Mouse (Mus musculus) left cerebral cortex, adult 11 months (tissue): ENCODE data around the gene Ldhb.
"Not testable (repeated sequence)": the region's sequence is repeated elsewhere in the genome, so short reads cannot be mapped to it uniquely, and the experiment has no call there.

Experiments
- DNase-seq: peaks from one replicate; pipeline ENCODE4 v3.0.0; 2022; ENCODE audit warnings: low spot score

Gene Ldhb

DNA sequence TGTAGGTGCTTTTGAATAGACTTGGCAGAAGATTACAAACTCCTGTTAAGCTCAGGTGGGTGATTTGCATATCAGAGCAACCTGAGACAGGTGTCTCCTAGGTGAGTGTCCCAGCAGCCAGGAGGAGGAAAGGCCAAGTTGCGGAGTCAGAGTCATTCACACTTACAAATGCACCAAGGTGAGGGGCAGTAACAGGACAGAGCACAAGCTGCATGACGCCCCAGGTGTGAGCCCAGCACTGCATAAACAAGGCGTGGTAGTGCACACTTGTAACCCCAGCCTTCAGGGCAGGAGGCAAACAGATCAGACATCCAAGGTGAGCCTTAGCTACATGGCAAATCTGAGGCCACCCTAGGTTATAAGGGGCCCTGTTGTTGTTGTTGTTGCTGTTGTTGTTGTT is 5.1 kb upstream of the Ldhb start:
- DNase-seq: no peak

- no peak for DNase-seq
These were observed 3.9 kb upstream of the Ldhb start for GRCm38 (mm10) chr6:142511516-142512135.

- no peak for DNase-seq
These were observed 906 bp upstream of the Ldhb start for GRCm38 (mm10) chr6:142508663-142509062.

DNA sequence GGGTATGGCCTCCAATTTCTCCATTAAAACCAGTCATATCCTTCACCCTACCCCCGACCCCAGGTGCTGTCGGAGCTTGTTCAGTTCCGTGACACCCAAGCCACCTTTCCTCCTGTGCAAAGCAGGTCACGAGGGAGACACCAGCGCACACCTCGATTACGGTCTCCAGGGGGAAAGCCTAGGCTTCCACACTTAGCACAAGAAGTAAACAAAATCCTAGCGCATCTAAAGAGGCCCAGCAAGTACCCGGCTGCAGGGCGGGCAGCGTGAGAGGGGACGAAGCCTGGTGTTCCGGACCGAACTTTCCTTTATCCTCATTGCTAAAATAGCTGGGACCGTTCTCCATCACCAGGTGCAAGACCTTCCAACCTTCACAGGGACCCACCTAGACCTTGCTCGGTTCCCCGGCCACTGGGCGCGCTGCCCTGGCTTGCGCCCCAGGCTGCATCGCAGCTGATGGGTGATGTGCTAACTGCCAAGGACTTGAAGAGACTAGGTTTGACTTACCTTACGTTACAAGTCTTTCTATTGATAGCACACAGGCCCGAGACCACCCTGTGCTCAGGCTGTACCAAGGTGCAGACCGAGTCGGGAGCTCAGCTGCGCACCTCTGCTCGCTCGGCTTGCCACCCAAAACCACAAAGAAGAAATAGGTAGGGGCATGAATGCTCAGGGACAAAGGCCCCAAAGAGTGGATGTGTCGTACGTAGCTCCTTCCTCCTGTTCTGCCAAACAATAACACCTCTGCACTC is 548 bp downstream of the Ldhb start:
- DNase-seq: no peak

DNA sequence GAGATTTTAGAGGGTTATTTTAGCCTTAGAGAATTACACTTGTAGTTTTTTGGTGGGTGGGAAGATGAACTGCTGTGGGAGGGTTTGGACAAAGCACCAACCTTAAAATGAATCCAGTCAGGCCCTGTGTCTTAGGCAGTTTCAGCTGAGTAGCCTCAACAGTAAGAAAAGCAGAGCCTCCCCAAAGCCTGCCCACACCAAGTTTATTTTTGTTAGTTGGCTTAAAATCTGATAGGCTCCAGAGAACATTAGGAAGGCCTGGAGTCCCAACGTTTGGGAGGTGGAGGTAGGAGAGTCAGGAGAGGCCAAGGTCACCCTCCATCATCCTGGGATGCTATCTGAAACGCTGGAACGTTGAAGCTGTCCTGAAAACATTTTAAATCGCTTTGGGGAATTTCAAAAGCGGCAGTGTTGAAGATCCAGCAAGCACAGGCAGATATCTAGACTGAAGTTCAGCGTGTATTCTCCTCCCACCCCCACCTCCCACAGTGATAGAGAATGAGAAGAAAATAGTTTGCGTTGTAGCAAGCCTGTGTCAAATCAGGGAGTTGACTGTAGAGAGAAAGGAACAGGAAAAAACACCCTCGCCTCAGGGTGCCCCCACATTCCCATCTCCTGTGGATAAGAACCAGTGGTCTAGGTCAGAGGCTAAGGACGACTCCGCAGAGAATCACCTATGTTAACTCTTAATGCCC is 1.3 kb downstream of the Ldhb start:
- DNase-seq: no peak

GRCm38 (mm10) chr6:142503601-142504000 is 4.2 kb downstream of the Ldhb start:
- no peak for DNase-seq

DNA sequence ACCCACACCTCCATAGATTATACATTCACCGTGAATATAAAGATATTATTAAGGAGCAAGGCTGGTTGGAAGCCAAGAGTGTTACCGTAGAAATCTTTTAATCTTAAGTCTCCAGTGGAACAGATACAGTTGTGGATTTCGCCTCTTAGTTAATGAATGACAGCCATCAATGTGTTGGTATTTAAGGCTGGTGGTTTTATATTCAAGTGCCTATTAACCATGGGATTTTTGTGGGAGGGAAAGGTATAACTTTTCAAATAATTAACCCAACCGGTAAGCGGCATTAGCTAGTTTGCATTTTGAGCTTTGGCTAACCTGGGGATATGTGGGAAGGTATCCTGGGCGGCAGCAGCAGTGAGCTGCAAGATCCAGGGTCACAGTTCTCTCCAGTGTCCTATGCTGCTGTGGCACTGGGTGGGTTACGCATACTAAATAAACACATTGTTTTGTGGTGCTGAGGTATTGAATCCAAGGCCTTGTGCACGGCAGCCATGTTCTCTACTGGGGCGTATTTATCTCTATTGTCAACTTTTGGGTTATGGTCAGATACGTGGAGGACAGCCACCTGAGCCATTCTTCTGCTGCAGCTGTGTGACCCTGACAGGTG is 5.1 kb downstream of the Ldhb start:
- no peak for DNase-seq

DNA sequence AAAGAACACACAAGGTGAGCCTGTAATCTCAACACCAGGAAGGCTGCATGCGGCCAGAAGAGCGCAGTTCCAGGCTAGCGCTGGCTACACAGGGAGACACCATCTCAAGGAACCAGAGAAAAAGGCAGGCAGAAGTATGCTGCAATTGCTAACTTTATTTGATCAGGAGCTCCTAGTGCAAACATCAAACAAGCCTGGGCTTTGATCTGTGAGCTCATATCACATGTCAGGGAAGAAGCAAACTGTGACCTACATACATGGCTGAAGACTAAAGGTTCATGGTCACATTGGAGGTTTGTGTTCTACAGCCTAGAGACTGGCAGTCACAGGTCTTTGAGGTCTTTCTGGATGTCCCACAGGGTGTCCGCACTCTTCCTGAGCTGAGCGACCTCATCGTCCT is 17.6 kb downstream of the Ldhb start:
- not testable (repeated sequence) for DNase-seq

DNA sequence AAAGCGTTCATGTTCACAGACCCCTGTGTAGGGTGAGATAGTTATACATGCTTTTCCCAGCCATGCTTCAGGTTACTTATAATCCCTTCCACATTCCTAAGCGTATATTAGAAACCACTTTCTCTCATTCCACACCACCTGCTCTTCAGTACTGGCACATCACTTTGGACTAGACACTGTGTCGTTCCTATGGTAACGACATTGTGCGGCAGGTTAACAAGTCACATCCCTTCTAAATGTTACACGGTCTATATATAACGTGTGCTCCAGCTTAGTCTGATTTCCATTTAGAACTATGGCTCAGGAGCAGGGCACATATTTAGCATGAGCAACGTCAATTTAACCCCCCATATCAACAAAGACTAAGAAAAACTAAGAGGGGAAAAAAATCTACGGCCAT is 20.1 kb downstream of the Ldhb start:
- DNase-seq: no peak

- DNase-seq: no peak
These were observed 22.2 kb downstream of the Ldhb start for GRCm38 (mm10) chr6:142485478-142486123.

GRCm38 (mm10) chr6:142477239-142477638 is 30.5 kb downstream of the Ldhb start:
- DNase-seq: no peak

DNA sequence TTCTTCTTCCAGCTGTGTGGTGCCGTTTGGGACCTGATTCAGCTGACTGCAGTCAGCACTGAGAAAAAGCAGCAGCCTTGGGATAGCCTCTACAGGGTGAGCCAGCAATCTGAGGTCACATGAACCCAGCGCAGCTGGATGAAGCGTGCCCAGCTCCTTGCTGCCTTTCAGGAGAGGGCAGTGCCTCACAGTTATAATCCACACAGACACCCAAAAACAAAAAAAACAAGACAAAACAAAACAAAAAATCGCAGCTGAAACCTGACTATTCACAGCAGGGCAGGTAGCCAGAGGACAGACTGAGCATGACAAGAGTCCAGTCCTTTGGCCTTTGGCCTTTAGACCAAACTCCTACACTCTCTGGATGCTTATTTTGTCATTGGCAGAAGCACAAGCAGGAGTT is 35.0 kb downstream of the Ldhb start, which contains the start of gene Gys2:
TSS of gene Gys2 (minus strand) at position 309 of the 403 bp plus-strand sequence.
- DNase-seq: no peak

DNA sequence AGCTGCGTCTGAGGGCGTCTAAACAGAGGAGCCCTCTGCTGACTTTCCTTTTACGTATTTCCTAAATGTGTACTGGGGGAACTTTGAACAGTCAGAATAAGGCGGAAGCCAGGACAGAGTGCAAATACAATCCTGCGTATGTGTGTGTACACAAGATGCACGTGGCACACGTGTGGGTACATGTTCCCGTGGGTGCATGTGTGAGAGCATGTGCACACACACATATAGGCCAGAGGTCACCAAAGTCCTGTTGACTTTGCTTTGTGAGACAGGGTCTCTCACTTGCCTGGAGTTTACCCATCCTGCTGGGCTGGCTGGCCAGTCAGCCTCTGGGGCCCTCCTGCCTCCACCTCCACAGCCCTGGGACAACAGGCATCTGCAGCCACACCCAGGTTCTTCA is 36.6 kb downstream of the Ldhb start:
- no peak for DNase-seq

DNA sequence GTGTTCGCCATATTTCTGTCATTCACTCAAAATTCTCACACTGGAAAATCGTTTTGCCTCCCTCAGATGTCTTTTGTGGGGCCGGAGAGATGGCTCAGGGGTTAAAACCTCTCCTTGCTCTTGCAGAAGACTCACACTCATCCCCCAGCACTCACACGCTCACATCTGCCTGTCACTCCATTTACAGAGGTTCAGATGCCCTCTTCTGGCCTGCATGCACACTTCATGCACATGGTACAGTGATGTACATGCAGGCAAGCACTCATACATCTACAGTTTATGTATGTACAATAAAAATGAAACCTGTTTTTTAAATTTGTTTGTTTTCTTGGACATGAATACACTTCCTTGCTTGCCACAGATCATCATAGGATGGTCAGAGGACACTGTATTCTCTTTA is 38.2 kb downstream of the Ldhb start:
- no peak for DNase-seq

- DNase-seq: no peak
These were observed 45.6 kb downstream of the Ldhb start for GRCm38 (mm10) chr6:142462194-142462593.

DNA sequence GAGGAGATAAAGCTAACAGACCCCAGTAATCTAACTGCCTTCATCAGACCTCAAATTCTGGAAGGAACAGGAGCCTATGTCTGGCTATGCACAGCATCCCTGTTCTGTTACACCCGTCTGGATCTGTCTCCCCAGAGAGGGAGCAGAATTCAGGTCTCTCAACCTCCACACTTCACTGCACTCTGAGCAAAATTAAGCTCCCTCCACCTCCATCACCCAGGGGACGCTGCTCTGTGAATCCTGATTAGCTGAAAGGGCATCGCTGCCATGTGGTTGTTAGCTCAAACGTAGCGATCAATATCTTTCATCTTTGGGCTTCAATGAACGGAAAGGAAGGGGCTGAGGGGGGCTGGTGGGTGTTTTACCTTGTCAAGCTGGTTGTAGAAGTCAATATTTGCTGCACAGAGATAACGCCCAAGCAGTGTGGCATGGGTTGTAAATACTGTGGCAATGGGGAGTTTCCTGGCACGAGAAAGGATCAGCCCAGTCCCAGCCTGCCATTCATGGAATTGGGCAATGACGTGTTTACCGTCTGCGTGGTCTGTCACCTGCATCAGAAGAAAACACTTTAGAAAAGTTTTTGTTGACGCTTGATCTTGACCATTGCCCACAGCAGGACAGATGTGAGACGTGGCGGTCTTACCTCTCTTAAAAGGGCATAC is 48.6 kb downstream of the Ldhb start:
- no peak for DNase-seq

DNA sequence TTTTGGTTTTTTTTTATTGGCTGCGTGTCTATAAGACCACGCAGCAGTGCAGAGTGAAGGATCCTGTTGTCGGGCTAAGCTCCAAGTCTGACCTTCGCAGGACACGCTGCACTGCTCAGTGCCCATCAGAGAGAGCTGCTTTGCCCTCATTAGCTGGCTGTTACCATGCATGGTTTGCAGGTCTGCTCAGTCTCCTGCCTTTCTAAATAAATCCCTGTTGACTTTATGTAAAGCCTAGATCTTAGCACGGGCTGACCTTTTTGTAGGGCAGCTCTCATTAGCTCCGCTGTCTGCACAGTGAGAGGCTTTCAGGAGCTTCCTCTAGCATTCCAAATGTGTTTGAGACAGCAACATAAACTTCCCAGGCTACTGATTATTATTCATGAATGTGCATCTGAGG is 49.7 kb downstream of the Ldhb start:
- DNase-seq: no peak

- no peak for DNase-seq
These were observed 52.3 kb downstream of the Ldhb start for GRCm38 (mm10) chr6:142455314-142455996.

DNA sequence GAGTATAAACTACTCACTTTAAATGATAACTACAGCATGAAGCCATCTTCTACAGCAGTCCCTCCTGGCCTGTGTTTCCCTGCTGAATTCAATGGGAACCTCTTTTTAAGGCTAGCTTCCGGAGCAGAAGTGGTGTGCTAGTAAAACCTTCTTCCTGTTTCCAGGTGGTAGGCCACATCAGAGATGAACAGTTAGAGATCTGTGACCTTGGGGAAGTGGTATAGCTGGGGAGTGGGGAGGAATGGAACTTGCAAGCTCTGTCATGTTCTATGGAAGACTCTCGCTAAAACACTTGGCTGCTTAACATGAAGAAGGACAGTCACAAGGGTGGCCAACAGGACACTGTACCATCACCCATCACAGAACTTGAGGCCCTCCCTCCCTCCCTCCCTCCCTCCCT is 54.4 kb downstream of the Ldhb start:
- no peak for DNase-seq

DNA sequence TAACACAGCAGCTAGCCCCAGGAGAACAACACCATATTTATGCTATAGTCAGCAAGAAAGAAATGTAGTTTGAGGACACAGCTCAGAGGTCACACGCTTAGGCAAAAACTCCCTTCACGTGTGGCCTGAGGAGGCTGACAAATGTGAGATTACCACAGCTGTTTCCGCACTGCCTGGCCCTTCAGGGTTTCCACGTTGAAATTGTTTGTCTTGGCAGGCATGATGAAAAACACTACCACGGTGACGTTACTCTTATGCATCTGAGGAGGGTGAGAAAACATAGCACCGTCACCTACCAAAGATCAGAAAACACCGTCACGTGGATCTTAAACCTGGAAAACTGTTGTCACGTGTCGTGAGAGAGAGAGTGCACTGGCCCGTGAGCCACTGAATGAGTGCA is 56.4 kb downstream of the Ldhb start:
- DNase-seq: no peak
